Mouse (Mus musculus): Measurements from ENCODE around the gene Trmt13. TPM values are rescaled to one million over a fixed set of nuclear protein-coding genes. Genes with fewer than 3 reads are reported as not detected.
A peak's percentile ranks its signal among the peaks of the same experiment; 100 is the strongest.
"Not testable (repeated sequence)": the region's sequence is repeated elsewhere in the genome, so short reads cannot be mapped to it uniquely, and the experiment has no call there.

The Trmt13 gene
- polyA plus RNA-seq, 1 experiment from 2014 or later = 37.1 TPM

DNA sequence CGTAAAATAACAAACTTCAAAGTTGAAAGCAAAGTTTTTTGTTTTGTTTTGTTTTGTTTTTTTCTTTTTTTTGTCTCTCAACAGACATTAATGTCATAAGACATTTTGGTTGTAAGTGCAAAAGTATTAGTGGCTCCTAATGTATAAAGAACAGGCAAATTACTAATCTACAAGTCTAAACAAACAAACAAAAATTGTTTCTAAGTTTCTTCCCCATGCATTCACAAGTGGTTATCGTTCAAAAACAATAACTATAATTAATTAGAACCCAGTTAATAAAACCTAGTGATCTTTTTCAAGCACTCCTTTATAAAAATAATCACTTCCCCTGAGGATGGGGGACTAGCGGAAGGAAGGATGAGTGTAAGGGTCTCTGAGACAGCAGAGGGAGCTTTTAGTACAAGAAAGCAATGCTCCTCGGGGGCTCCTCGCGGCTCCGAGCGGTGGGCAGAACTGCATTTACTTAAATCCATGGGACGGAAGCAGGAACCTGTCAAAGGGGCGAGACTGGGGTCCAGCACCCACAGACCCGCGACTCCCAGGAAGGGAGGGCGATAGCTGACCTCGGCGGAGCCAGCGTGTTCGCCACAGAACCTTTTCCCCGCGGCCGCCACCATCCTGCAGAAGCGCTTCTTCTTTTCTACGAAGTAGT, 20.2 kb downstream of the Trmt13 start:
- Histone ChIP-seq H3K4me1 (peaks cover 3% of the 10 kb centered on the region; the same call in 1 of the 2 replicates), H3K36me3 (peaks cover 25% of the 10 kb centered on the region), H3K4me3 (peak overlapping the region; percentile 86), H3K9ac (peak overlapping the region; percentile 86), H3K27me3 (no peaks in the 10 kb centered on the region), H3K4me2 (replicated peaks) (peak overlapping the region; percentile 45), H3K27ac (peak overlapping the region; percentile 84), H3K9me3 (no peaks in the 10 kb centered on the region)
- WGBS = 3% methylated on average over 22 of the region's 22 CpGs
- peak; percentile 78 for ATAC-seq (ENCODE audit: insufficient number of reproducible peaks, insufficient read depth, low FRiP score, low TSS enrichment)

DNA sequence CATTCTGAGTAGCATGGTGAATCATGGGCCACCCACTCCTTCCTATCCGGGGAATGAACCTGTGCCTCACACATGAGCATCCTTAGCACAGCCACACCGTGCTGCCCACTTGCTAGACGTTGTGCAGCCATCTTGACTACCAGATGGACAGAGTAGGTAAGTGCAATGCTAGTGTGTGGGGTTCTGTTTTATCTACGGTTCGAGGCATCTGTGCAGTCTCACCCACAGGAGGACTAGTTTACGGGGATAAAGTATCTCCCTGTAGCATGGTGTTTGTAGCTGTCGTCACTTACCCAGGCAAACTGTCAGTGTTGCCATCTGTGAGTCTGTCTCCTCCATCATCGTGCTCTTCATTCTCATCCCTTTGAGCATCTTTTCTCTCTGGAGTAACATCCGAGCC, 32.2 kb downstream of the Trmt13 start:
- no peaks in the 10 kb centered on the region for H3K9me3 ChIP-seq
- peaks cover 51% of the 10 kb centered on the region for H3K36me3 ChIP-seq
- no peak overlapping the region for H3K9ac ChIP-seq
- no peak overlapping the region for H3K27ac ChIP-seq
- WGBS = 95% methylated on average over 9 of the region's 9 CpGs
- H3K4me1 ChIP-seq = no peaks in the 10 kb centered on the region
- no peak overlapping the region for H3K4me2 ChIP-seq (replicated peaks)
- H3K4me3 ChIP-seq = no peak overlapping the region
- no peaks in the 10 kb centered on the region for H3K27me3 ChIP-seq
- ATAC-seq (ENCODE audit: insufficient number of reproducible peaks, insufficient read depth, low FRiP score, low TSS enrichment) = no peak

DNA sequence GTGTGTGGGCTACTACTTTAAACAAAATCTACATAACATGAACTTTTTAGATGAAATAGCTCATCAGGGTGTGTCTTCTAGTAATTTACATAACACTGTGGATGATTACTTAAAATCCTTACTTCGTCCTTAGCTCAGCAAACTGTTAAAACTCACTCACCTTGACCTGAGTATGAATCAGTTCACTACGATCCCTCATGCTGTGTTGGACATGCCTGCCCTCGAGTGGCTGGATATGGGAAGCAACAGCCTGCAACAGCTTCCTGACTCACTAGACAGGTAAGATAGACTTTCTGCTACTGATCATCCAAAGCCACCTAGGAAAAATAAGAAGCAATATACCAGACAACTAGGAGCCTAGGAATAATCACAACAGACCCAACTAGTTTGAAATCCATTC, 37.1 kb downstream of the Trmt13 start:
- H3K9ac ChIP-seq = no peak overlapping the region
- WGBS = 66% methylated on average over 3 of the region's 3 CpGs
- peaks cover 13% of the 10 kb centered on the region for H3K36me3 ChIP-seq
- no peak for ATAC-seq (ENCODE audit: insufficient number of reproducible peaks, insufficient read depth, low FRiP score, low TSS enrichment)
- no peaks in the 10 kb centered on the region for H3K4me1 ChIP-seq
- H3K9me3 ChIP-seq = no peaks in the 10 kb centered on the region
- H3K27ac ChIP-seq = no peak overlapping the region
- H3K4me2 ChIP-seq (replicated peaks) = no peak overlapping the region
- no peak overlapping the region for H3K4me3 ChIP-seq
- no peaks in the 10 kb centered on the region for H3K27me3 ChIP-seq

DNA sequence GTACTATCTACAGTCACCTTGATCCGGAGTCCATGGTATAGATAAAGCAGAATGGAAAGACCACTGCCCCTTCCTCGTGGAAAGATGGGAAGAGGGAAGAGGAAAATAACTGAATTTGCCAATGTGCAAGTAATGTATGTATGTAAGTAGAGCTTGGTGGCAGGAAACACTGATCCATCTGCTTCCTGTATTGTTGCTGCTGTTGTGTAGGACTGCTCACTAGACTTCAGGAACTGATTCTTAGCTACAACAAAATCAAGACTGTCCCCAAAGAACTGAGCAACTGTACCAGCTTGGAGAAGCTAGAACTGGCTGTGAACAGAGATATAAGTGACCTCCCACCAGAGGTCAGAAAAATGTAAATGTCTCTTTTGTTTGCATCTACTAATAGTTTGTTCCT, 43.8 kb downstream of the Trmt13 start:
- no peak overlapping the region for H3K27ac ChIP-seq
- H3K4me3 ChIP-seq = no peak overlapping the region
- H3K27me3 ChIP-seq = no peaks in the 10 kb centered on the region
- no peak overlapping the region for H3K9ac ChIP-seq
- no peak for ATAC-seq (ENCODE audit: insufficient number of reproducible peaks, insufficient read depth, low FRiP score, low TSS enrichment)
- WGBS = 86% methylated on average over 2 of the region's 2 CpGs
- H3K9me3 ChIP-seq = no peaks in the 10 kb centered on the region
- H3K36me3 ChIP-seq = no peaks in the 10 kb centered on the region
- no peaks in the 10 kb centered on the region for H3K4me1 ChIP-seq
- no peak overlapping the region for H3K4me2 ChIP-seq (replicated peaks)

- Histone ChIP-seq H3K4me3 (no peak overlapping the region), H3K9me3 (no peaks in the 10 kb centered on the region), H3K4me1 (no peaks in the 10 kb centered on the region), H3K36me3 (no peaks in the 10 kb centered on the region), H3K4me2 (replicated peaks) (no peak overlapping the region), H3K27me3 (no peaks in the 10 kb centered on the region), H3K9ac (no peak overlapping the region), H3K27ac (no peak overlapping the region)
- WGBS = 76% methylated on average over 7 of the region's 7 CpGs
- no peak for ATAC-seq (ENCODE audit: insufficient number of reproducible peaks, insufficient read depth, low FRiP score, low TSS enrichment)
These were observed 51.3 kb downstream of the Trmt13 start for GRCm38 (mm10) chr3:116563095-116563492.

- no peak within 1 kb of the TSS for H3K4me2 ChIP-seq (replicated peaks)
- no peak within 1 kb of the TSS for H3K4me3 ChIP-seq
- ATAC-seq (ENCODE audit: insufficient number of reproducible peaks, insufficient read depth, low FRiP score, low TSS enrichment) = no peak
- H3K36me3 ChIP-seq = no peaks in the 10 kb centered on the region
- no peaks in the 10 kb centered on the region for H3K27me3 ChIP-seq
- H3K4me1 ChIP-seq = no peaks in the 10 kb centered on the region
- H3K9ac ChIP-seq = no peak within 1 kb of the TSS
- 83% methylated on average over 7 of the region's 7 CpGs for WGBS
- no peaks in the 10 kb centered on the region for H3K9me3 ChIP-seq
- no peak within 1 kb of the TSS for H3K27ac ChIP-seq
These were observed 51.8 kb downstream of the Trmt13 start, which contains the start of gene Lrrc39 for GRCm38 (mm10) chr3:116562408-116563094. Gene Lrrc39 (plus strand): TSS chr3:116562973.

DNA sequence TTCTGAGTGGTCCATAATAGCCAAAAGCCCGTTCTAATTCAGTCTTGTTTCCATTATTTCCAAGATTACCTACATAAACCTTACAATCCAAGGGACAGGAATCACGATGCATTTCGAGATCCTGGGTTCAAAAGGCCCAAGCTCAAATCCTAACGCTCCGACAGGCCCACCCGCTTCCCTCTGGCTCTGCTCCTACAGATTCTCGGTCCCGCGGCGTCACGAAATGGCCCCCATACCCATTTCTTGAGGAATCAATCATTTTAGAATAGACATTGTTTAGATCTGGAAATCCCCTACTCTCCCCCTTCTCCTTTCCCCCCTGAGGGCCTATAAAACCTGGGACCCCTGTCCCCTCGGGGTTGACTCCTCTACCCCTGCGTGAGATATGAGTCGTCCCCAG, 53.1 kb downstream of the Trmt13 start:
- not testable (repeated sequence) for H3K9me3 ChIP-seq; H3K36me3 ChIP-seq; H3K27me3 ChIP-seq; H3K9ac ChIP-seq; H3K4me3 ChIP-seq; ATAC-seq (ENCODE audit: insufficient number of reproducible peaks, insufficient read depth, low FRiP score, low TSS enrichment); H3K4me1 ChIP-seq; H3K27ac ChIP-seq; H3K4me2 ChIP-seq (replicated peaks)
- 92% methylated on average over 14 of the region's 14 CpGs for WGBS

DNA sequence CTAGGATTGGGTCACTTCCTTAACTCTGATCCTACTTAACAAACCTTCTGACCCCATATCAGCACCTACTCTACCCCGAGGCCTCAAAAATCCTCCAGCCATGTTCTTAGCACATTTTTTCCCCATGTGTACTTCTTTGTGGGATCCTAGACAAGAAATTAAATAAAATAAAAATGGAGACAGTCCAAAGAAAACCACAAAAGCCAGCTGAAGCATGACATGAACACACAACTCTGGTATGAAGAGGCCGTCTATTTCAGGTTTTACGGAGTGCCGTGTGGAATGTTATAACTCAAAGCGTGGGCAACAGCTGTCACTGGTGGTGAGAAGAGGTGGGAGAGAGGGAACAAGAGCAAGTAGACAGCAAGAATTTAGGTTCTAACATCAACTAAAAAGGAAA, 63.0 kb downstream of the Trmt13 start:
- 93% methylated on average over 5 of the region's 5 CpGs for WGBS
- H3K4me3 ChIP-seq = no peak overlapping the region
- no peaks in the 10 kb centered on the region for H3K4me1 ChIP-seq
- H3K9ac ChIP-seq = no peak overlapping the region
- no peaks in the 10 kb centered on the region for H3K9me3 ChIP-seq
- H3K36me3 ChIP-seq = peaks cover 24% of the 10 kb centered on the region
- no peak overlapping the region for H3K4me2 ChIP-seq (replicated peaks)
- no peak overlapping the region for H3K27ac ChIP-seq
- H3K27me3 ChIP-seq = no peaks in the 10 kb centered on the region
- no peak for ATAC-seq (ENCODE audit: insufficient number of reproducible peaks, insufficient read depth, low FRiP score, low TSS enrichment)

- Histone ChIP-seq H3K27ac (no peak overlapping the region), H3K27me3 (no peaks in the 10 kb centered on the region), H3K9ac (no peak overlapping the region), H3K4me1 (no peaks in the 10 kb centered on the region), H3K9me3 (no peaks in the 10 kb centered on the region), H3K36me3 (peaks cover 48% of the 10 kb centered on the region), H3K4me3 (no peak overlapping the region), H3K4me2 (replicated peaks) (no peak overlapping the region)
- WGBS = 90% methylated on average over 5 of the region's 5 CpGs
- ATAC-seq (ENCODE audit: insufficient number of reproducible peaks, insufficient read depth, low FRiP score, low TSS enrichment) = no peak
These were observed 67.0 kb downstream of the Trmt13 start for GRCm38 (mm10) chr3:116547430-116547829.

GRCm38 (mm10) chr3:116542532-116542931, 71.9 kb downstream of the Trmt13 start:
- Histone ChIP-seq H3K27me3 (no peaks in the 10 kb centered on the region), H3K4me3 (no peak overlapping the region), H3K9ac (no peak overlapping the region), H3K4me1 (no peaks in the 10 kb centered on the region), H3K9me3 (no peaks in the 10 kb centered on the region), H3K36me3 (peaks cover 74% of the 10 kb centered on the region), H3K27ac (no peak overlapping the region), H3K4me2 (replicated peaks) (no peak overlapping the region)
- WGBS = 87% methylated on average over 3 of the region's 3 CpGs
- ATAC-seq (ENCODE audit: insufficient number of reproducible peaks, insufficient read depth, low FRiP score, low TSS enrichment) = no peak

DNA sequence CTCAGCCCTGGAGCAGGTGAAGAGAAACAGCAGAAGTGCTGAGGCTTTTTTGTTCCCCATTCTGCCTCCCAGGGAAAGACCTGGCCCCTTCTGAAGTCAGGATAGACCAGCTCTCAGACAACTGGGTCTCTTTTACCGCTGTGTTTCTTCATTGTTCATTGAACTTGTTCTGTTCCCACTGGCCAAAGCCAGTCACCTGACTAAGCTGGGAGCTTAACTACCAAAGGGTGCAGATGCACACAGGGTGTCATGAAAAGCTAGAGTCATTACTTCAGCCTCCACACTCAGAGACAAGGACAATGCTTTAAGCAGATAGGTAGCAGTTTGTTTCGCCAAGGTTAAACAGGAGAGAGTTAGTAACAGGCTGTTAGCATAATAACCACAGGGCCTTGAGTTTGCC, 72.3 kb downstream of the Trmt13 start:
- ATAC-seq (ENCODE audit: insufficient number of reproducible peaks, insufficient read depth, low FRiP score, low TSS enrichment) = no peak
- H3K36me3 ChIP-seq = peaks cover 73% of the 10 kb centered on the region

DNA sequence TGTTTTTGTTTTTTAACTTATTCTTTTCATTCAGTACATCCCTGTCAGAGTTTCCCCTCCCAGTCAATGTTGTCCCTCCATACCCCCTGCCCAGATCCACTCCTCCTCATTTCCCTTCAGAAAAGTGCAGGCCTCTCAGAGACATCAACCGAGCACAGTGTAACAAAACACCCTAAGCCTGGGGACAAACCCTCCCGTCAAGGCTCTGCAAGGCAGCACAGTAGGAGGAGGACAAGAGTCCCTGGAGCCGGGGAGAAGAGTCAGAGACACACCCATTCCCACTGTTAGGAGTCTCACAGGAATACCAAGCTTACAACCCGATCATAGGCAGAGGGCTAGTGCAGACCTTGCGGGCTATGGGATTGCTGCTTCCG, 77.2 kb downstream of the Trmt13 start:
- Histone ChIP-seq H3K4me1 (peaks cover 4% of the 10 kb centered on the region; the same call in 1 of the 2 replicates), H3K36me3 (peaks cover 63% of the 10 kb centered on the region), H3K4me2 (replicated peaks) (no peak overlapping the region), H3K4me3 (no peak overlapping the region), H3K9ac (no peak overlapping the region), H3K9me3 (no peaks in the 10 kb centered on the region), H3K27ac (0 out of 2 replicates have a peak overlapping the region, but pooled peaks have one; percentile 23), H3K27me3 (no peaks in the 10 kb centered on the region)
- 41% methylated on average over 6 of the region's 6 CpGs for WGBS
- ATAC-seq (ENCODE audit: insufficient number of reproducible peaks, insufficient read depth, low FRiP score, low TSS enrichment) = no peak

More for the DNA sequence above, 72.3 kb downstream of the Trmt13 start:
- Histone ChIP-seq H3K27me3 (no peaks in the 10 kb centered on the region), H3K27ac (no peak overlapping the region), H3K4me1 (peaks cover 4% of the 10 kb centered on the region; the same call in 1 of the 2 replicates), H3K4me2 (replicated peaks) (no peak overlapping the region), H3K4me3 (no peak overlapping the region), H3K9me3 (no peaks in the 10 kb centered on the region), H3K9ac (no peak overlapping the region)
- WGBS = 87% methylated on average over 2 of the region's 2 CpGs

Data from embryonic facial prominence, embryonic 12.5 days (tissue).